9 mouse cellular contexts compared by ENCODE assay signal in the genomic region with DNA sequence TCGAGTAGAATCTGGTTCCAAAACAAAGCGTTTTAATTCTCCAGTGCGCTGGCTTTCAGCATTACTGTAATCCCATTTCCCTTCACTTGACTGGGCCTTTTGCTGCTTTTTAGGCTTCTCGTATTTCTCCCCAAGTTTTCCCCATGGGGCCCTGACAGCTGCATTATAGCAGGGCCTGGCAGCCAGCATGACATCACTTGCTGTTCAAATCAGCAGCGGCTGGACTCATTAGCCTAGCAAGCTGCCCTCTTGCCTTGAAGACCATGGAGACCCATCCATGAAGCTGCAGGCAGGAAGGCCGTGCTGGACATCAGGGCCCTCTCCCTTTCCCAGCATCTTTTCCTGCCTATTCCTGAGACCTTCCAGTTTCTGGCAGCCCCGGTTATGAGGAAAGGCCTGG.
DNase-seq lines count a peak whose midpoint lies in the region; ATAC-seq and TF ChIP-seq lines count a peak whose summit lies in the region.
"Had no signal": no experiment of that assay in that cellular context is flagged by ENCODE, and none has a peak within 500 bp of the region (broad histone marks: within the 10 kb centered on the region; RNA-seq: fewer than 3 reads in every experiment).

No protein-coding gene starts in this region.

- WGBS in lung, embryonic 16.5 days = 44% methylated on average over 7 of the region's 7 CpGs

- intact Hi-C loops in gastrocnemius, adult 2 months (cut with DNase I) = no loop called here
- intact Hi-C loops in left cerebral cortex, postnatal 25 days (cut with DNase I) = no loop called here

- peak; percentile 25 for DNase-seq in gastrocnemius, adult 2 months
- no peak for DNase-seq in gastrocnemius, postnatal 25 days
- DNase-seq in urinary bladder, postnatal 36 days (ENCODE audit: low spot score in 2 of 2) = peak; percentile 17 to 36
- DNase-seq in urinary bladder, adult 18-20 months (ENCODE audit: low spot score in 2 of 2) = no peak
- no peak for DNase-seq in thymus, postnatal 14 days
- DNase-seq in adrenal gland, adult (ENCODE audit: inconsistent age in 2 of 2, low spot score in 1 of 2) = no peak
- DNase-seq in left cerebral cortex, postnatal 25 days (ENCODE audit: low spot score in 2 of 2) = no peak
- DNase-seq: liver, embryonic 13.5 days had no signal

- ATAC-seq in lung, embryonic 16.5 days (ENCODE audit: low read depth) = peak; percentile 55

- H3K36me3 ChIP-seq in lung, embryonic 16.5 days (ENCODE audit: control insufficient read depth, insufficient read depth, low read length) = no peaks in the 10 kb centered on the region
- H3K36me3 ChIP-seq: liver, embryonic 13.5 days had no signal

- H3K4me2 ChIP-seq in lung, embryonic 16.5 days (ENCODE audit: low read depth, low read length) = no peak overlapping the region
- H3K4me2 ChIP-seq: liver, embryonic 13.5 days had no signal

- H3K27ac ChIP-seq in gastrocnemius, adult 2 months = no peak overlapping the region
- H3K27ac ChIP-seq in lung, embryonic 16.5 days (ENCODE audit: low read length) = peak overlapping the region; percentile 51; the same call in 1 of the 2 replicates
- H3K27ac ChIP-seq: liver, embryonic 13.5 days had no signal

- no peaks in the 10 kb centered on the region for H3K27me3 ChIP-seq in lung, embryonic 16.5 days (ENCODE audit: control insufficient read depth, insufficient read depth, low read depth, low read length)
- H3K27me3 ChIP-seq: liver, embryonic 13.5 days had no signal

- H3K9me3 ChIP-seq in lung, embryonic 16.5 days (ENCODE audit: control insufficient read depth, low read length) = no peaks in the 10 kb centered on the region
- H3K9me3 ChIP-seq: liver, embryonic 13.5 days had no signal

- H3K9ac ChIP-seq in lung, embryonic 16.5 days (ENCODE audit: low read length) = no peak overlapping the region
- H3K9ac ChIP-seq: liver, embryonic 13.5 days had no signal

- H3K4me1 ChIP-seq in lung, embryonic 16.5 days (replicated peaks; ENCODE audit: control insufficient read depth, insufficient read depth, low read length) = peaks cover 20% of the 10 kb centered on the region

- no peak overlapping the region for H3K4me3 ChIP-seq in gastrocnemius, adult 2 months
- no peak overlapping the region for H3K4me3 ChIP-seq in lung, embryonic 16.5 days (ENCODE audit: low read length)
- H3K4me3 ChIP-seq: liver, embryonic 13.5 days had no signal

- no peak for TF ChIP-seq CTCF in gastrocnemius, adult 2 months (IDR thresholded peaks at IDR 0.05)

Comparison
In these comparisons a context has a peak if more than half of its experiments do, and no peak if none do; other contexts are left out.
1. DNase-seq: peak in gastrocnemius, adult 2 months (single experiment) and urinary bladder, postnatal 36 days (2 of 2); none in gastrocnemius, postnatal 25 days (single experiment), urinary bladder, adult 18-20 months (0 of 2), thymus, postnatal 14 days (single experiment), adrenal gland, adult (0 of 2) and left cerebral cortex, postnatal 25 days (0 of 2).